Mouse (Mus musculus): Measurements from ENCODE around the gene Il1rapl2.

The Il1rapl2 gene

GRCm38 (mm10) chrX:137570321-137571195 lies at the start of gene Il1rapl2:
Il1rapl2 (plus strand) TSS chrX:137570608.
- DNase-seq, result no peak

- DNase-seq, result no peak
Observed at GRCm38 (mm10) chrX:137548348-137548747, 22.1 kb upstream of the Il1rapl2 start.

GRCm38 (mm10) chrX:137569472-137570188 lies 778 bp upstream of the Il1rapl2 start:
- no peak for DNase-seq

- no peak for DNase-seq
Observed at GRCm38 (mm10) chrX:137582656-137583055, 12.2 kb downstream of the Il1rapl2 start.

- no peak for DNase-seq
Observed at GRCm38 (mm10) chrX:137620697-137621096, 50.3 kb downstream of the Il1rapl2 start.

- DNase-seq, result peak; percentile 9
Observed at GRCm38 (mm10) chrX:137667011-137667410, 96.6 kb downstream of the Il1rapl2 start.

GRCm38 (mm10) chrX:137687974-137688373 lies 117.6 kb downstream of the Il1rapl2 start:
- DNase-seq, result no peak

GRCm38 (mm10) chrX:137700006-137700405 lies 129.6 kb downstream of the Il1rapl2 start:
- DNase-seq, result no peak

GRCm38 (mm10) chrX:137755537-137755936 lies 185.1 kb downstream of the Il1rapl2 start:
- no peak for DNase-seq

GRCm38 (mm10) chrX:137805484-137806200 lies 235.2 kb downstream of the Il1rapl2 start:
- DNase-seq, result no peak

GRCm38 (mm10) chrX:137806231-137807114 lies 236.1 kb downstream of the Il1rapl2 start:
- no peak for DNase-seq

- DNase-seq, result no peak
Observed at GRCm38 (mm10) chrX:137809526-137809925, 239.1 kb downstream of the Il1rapl2 start.

- no peak for DNase-seq
Observed at GRCm38 (mm10) chrX:137812151-137812550, 241.7 kb downstream of the Il1rapl2 start.

GRCm38 (mm10) chrX:137848936-137849335 lies 278.5 kb downstream of the Il1rapl2 start:
- DNase-seq, result no peak

GRCm38 (mm10) chrX:137923490-137923889 lies 353.1 kb downstream of the Il1rapl2 start:
- no peak for DNase-seq

- no peak for DNase-seq
Observed at GRCm38 (mm10) chrX:137926835-137927234, 356.4 kb downstream of the Il1rapl2 start.

- no peak for DNase-seq
Observed at GRCm38 (mm10) chrX:137947741-137948140, 377.3 kb downstream of the Il1rapl2 start.

- DNase-seq, result peak; percentile 1
Observed at GRCm38 (mm10) chrX:137971306-137971705, 400.9 kb downstream of the Il1rapl2 start.

GRCm38 (mm10) chrX:138043113-138043512 lies 472.7 kb downstream of the Il1rapl2 start:
- no peak for DNase-seq

- DNase-seq, result no peak
Observed at GRCm38 (mm10) chrX:138103954-138104353, 533.5 kb downstream of the Il1rapl2 start.

GRCm38 (mm10) chrX:138104668-138105067 lies 534.3 kb downstream of the Il1rapl2 start:
- no peak for DNase-seq

- peak; percentile 1 for DNase-seq
Observed at GRCm38 (mm10) chrX:138170146-138170545, 599.7 kb downstream of the Il1rapl2 start.
